Comparison of ENCODE assay signal across 10 mouse cellular contexts in genomic region chr8:77214665-77215064, GRCm38 (mm10).
A peak's percentile ranks its signal among the peaks of the same experiment; 100 is the strongest.
DNase-seq lines count a peak whose midpoint lies in the region; ATAC-seq and TF ChIP-seq lines count a peak whose summit lies in the region.
"Had no signal": no experiment of that assay in that cellular context is flagged by ENCODE, and none has a peak within 500 bp of the region (broad histone marks: within the 10 kb centered on the region; RNA-seq: fewer than 3 reads in every experiment).

No protein-coding gene starts in this region.

- no peaks in the 10 kb centered on the region for H3K79me2 ChIP-seq in liver, adult 2 months (ENCODE audit: control insufficient read depth, insufficient read depth, low read length)

- no peaks in the 10 kb centered on the region for H3K9me3 ChIP-seq in heart, embryonic 13.5 days
- no peaks in the 10 kb centered on the region for H3K9me3 ChIP-seq in liver, postnatal 0 days (ENCODE audit: low read length)
- H3K9me3 ChIP-seq: midbrain, embryonic 12.5 days had no signal

- 44% methylated on average over 8 of the region's 8 CpGs for WGBS in heart, embryonic 13.5 days
- WGBS in liver, adult 2 months = 80% methylated on average over 8 of the region's 8 CpGs
- 71% methylated on average over 8 of the region's 8 CpGs for WGBS in liver, postnatal 0 days (ENCODE audit: insufficient replicate concordance)

- H3K4me3 ChIP-seq in heart, embryonic 13.5 days = no peak overlapping the region
- no peak overlapping the region for H3K4me3 ChIP-seq in liver, adult 2 months (ENCODE audit: insufficient read depth, low read depth, low read length)
- no peak overlapping the region for H3K4me3 ChIP-seq in liver, postnatal 0 days (ENCODE audit: low read depth, low read length)
- H3K4me3 ChIP-seq: midbrain, embryonic 12.5 days had no signal

- H3K9ac ChIP-seq in heart, embryonic 13.5 days = no peak overlapping the region
- H3K9ac ChIP-seq in liver, adult 2 months (ENCODE audit: low read depth, low read length) = no peak overlapping the region
- no peak overlapping the region for H3K9ac ChIP-seq in liver, postnatal 0 days (replicated peaks)
- H3K9ac ChIP-seq: midbrain, embryonic 12.5 days had no signal

- no peaks in the 10 kb centered on the region for H3K36me3 ChIP-seq in heart, embryonic 13.5 days
- H3K36me3 ChIP-seq in liver, adult 2 months (ENCODE audit: control insufficient read depth, insufficient read depth, low read length) = peaks cover 17% of the 10 kb centered on the region
- no peaks in the 10 kb centered on the region for H3K36me3 ChIP-seq in liver, postnatal 0 days (replicated peaks; ENCODE audit: insufficient read depth, low read length)
- H3K36me3 ChIP-seq: midbrain, embryonic 12.5 days had no signal

- H3K4me1 ChIP-seq in heart, embryonic 13.5 days = peaks cover 15% of the 10 kb centered on the region
- H3K4me1 ChIP-seq in liver, adult 2 months (ENCODE audit: control insufficient read depth, insufficient read depth, low read length) = no peaks in the 10 kb centered on the region
- H3K4me1 ChIP-seq in liver, postnatal 0 days (ENCODE audit: insufficient read depth) = no peaks in the 10 kb centered on the region

- no peak for TF ChIP-seq EP300 in liver, postnatal 0 days (IDR thresholded peaks at IDR 0.05; ENCODE audit: low read depth)

- ATAC-seq in heart, embryonic 13.5 days (ENCODE audit: extremely low read depth, insufficient number of reproducible peaks, low FRiP score, low TSS enrichment) = no peak
- ATAC-seq in liver, postnatal 0 days = no peak
- ATAC-seq in hematopoietic stem cell, adult 5-6 weeks (replicated peaks in 1 of 2; ENCODE audit: insufficient read depth in 1 of 2, low FRiP score in 2 of 2, low TSS enrichment in 1 of 2, low read depth in 1 of 2, poor library complexity in 2 of 2, severe bottlenecking in 2 of 2) = peak; percentile 46 to 50

- H3K27me3 ChIP-seq in heart, embryonic 13.5 days (replicated peaks) = no peaks in the 10 kb centered on the region
- no peaks in the 10 kb centered on the region for H3K27me3 ChIP-seq in liver, adult 2 months (ENCODE audit: control insufficient read depth, insufficient read depth, low read length)
- no peaks in the 10 kb centered on the region for H3K27me3 ChIP-seq in liver, postnatal 0 days (ENCODE audit: insufficient read depth, low read length)
- H3K27me3 ChIP-seq: midbrain, embryonic 12.5 days had no signal

- no peak for TF ChIP-seq CTCF in liver, adult 2 months (IDR thresholded peaks at IDR 0.05; ENCODE audit: low read depth, low read length)
- TF ChIP-seq CTCF in liver, postnatal 0 days (IDR thresholded peaks at IDR 0.05; ENCODE audit: low read depth) = no peak

- no peak for TF ChIP-seq POLR2A in liver, adult 2 months (IDR thresholded peaks at IDR 0.05; ENCODE audit: extremely low read depth, insufficient read depth, low read length)

- H3K4me2 ChIP-seq in heart, embryonic 13.5 days = peak overlapping the region; percentile 22; the same call in 1 of the 2 replicates
- H3K4me2 ChIP-seq in liver, postnatal 0 days (ENCODE audit: low read depth, low read length) = no peak overlapping the region
- H3K4me2 ChIP-seq: midbrain, embryonic 12.5 days had no signal

- H3K27ac ChIP-seq in heart, embryonic 13.5 days (replicated peaks) = 0 out of 2 replicates have a peak overlapping the region, but pooled peaks have one; percentile 43
- no peak overlapping the region for H3K27ac ChIP-seq in liver, adult 2 months (replicated peaks; ENCODE audit: insufficient read depth, low read depth, low read length)
- H3K27ac ChIP-seq in liver, postnatal 0 days (ENCODE audit: low read depth) = no peak overlapping the region
- H3K27ac ChIP-seq: midbrain, embryonic 12.5 days had no signal

- DNase-seq in heart, adult 9 months (ENCODE audit: low spot score in 2 of 2) = no peak
- peak; percentile 39 for DNase-seq in liver, adult 2 months (ENCODE audit: extremely low read depth, low read depth, low spot score)
- no peak for DNase-seq in liver, postnatal 0 days
- peak; percentile 82 for DNase-seq in lung, postnatal 36 days
- DNase-seq in spleen, adult 18-20 months = no peak
- no peak for DNase-seq in B cell, adult 2 months
- DNase-seq: cerebellum, adult 11-12 months had no signal

Comparison
In these comparisons a context has a peak if more than half of its experiments do, and no peak if none do; other contexts are left out.
1. DNase-seq: peak in liver, adult 2 months (single experiment) and lung, postnatal 36 days (single experiment); none in heart, adult 9 months (0 of 2), liver, postnatal 0 days (single experiment), spleen, adult 18-20 months (0 of 2) and B cell, adult 2 months (0 of 2).
2. ATAC-seq: peak in hematopoietic stem cell, adult 5-6 weeks (2 of 2); none in heart, embryonic 13.5 days (single experiment) and liver, postnatal 0 days (single experiment).